Mouse (Mus musculus): Measurements from ENCODE around the gene Arhgef7.

DNA sequence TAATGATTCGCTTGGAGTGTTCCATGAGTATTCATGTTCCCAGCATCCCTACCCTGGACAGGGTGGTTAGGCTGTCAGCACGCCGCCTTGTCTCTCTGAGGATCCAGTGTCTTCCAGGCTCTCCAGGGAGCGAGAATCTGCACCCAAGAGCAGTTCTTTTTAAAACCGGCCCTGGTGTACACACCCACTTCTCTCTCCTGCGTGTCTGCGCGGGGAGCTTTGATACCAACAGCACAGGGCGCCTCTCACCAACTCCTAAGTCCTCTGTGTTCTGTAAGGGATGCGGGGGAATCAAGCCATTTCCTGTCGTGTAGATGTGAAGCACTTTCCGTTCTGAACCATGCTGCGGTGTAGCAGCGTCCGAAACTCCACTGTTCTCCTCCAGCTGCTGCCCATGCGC is 107.2 kb downstream of the Arhgef7 start:
- TF ChIP-seq CTCF (IDR thresholded peaks at IDR 0.05; ENCODE audit: low read depth): no peak
- TF ChIP-seq EP300 (IDR thresholded peaks at IDR 0.05; ENCODE audit: low read depth): no peak
